Mouse (Mus musculus): ENCODE measurements around the gene Lemd2.

GRCm38 (mm10) chr17:27194258-27195185, 9.7 kb downstream of the Lemd2 start:
- no peak for TF ChIP-seq CTCF (IDR thresholded peaks at IDR 0.05; ENCODE audit: extremely low read depth, insufficient read length, insufficient replicate concordance, low read depth, low read length)
- no peak for TF ChIP-seq POLR2A (IDR thresholded peaks at IDR 0.05; ENCODE audit: low read depth, low read length)

Data from small intestine, adult 2 months (tissue).